Mouse (Mus musculus) heart, postnatal 10 days (tissue): ENCODE data around the gene Gm5152. TPM values are rescaled to one million over a fixed set of nuclear protein-coding genes. Genes with fewer than 3 reads are reported as not detected.
"Not testable (repeated sequence)": the region's sequence is repeated elsewhere in the genome, so short reads cannot be mapped to it uniquely, and the experiment has no call there.

Source experiments
- DNase-seq, 2 experiments: peaks; one replicate each; pipeline ENCODE4 v3.0.0; 2021
- intact Hi-C: fragments of 180-260 bp; cut with DNase I; formaldehyde crosslinking; loops from one replicate; pipeline ENCODE4 v1.15.1; 2025
- total RNA-seq, 2 experiments: library from RNA; stranded (reverse); gene quantifications; 2 replicates each; pipeline ENCODE4 v1.2.3; 2021

Gm5152 gene
- total RNA-seq: not detected

GRCm38 (mm10) chr5:10246426-10246825 is at the start of gene Gm5152:
Gm5152 (minus strand) TSS chr5:10246526.
- intact Hi-C loops, DNase-seq: not testable (repeated sequence)

GRCm38 (mm10) chr5:10254768-10255167 is 8.4 kb upstream of the Gm5152 start:
- DNase-seq, intact Hi-C loops: not testable (repeated sequence)

GRCm38 (mm10) chr5:10245770-10246169 is 556 bp downstream of the Gm5152 start:
- intact Hi-C loops, DNase-seq: not testable (repeated sequence)

- intact Hi-C loops, DNase-seq: not testable (repeated sequence)
These were observed 5.9 kb downstream of the Gm5152 start for GRCm38 (mm10) chr5:10240436-10240835.

GRCm38 (mm10) chr5:10220317-10220716 is 26.0 kb downstream of the Gm5152 start:
- intact Hi-C loops: no loop called here

GRCm38 (mm10) chr5:10203067-10203466 is 43.3 kb downstream of the Gm5152 start:
- no peak for DNase-seq
- intact Hi-C loops: no loop called here

More at GRCm38 (mm10) chr5:10220317-10220716, 26.0 kb downstream of the Gm5152 start:
- no peak for DNase-seq

- DNase-seq: peak; percentile 11 to 15
- intact Hi-C loops: no loop called here
These were observed 49.4 kb downstream of the Gm5152 start for GRCm38 (mm10) chr5:10196880-10197279.
